Mouse (Mus musculus) myocyte (in vitro differentiated cells): ENCODE data around the gene Ccr1. TPM values are rescaled to one million over a fixed set of nuclear protein-coding genes. Genes with fewer than 3 reads are reported as not detected.
"Not testable (repeated sequence)": the region's sequence is repeated elsewhere in the genome, so short reads cannot be mapped to it uniquely, and the experiment has no call there.

Source experiments
- H3K27me3 ChIP-seq: one replicate; pipeline ENCODE4 v1.6.1; 2011; ENCODE audit not compliant: control insufficient read depth, insufficient read depth, insufficient read length
- H3K36me3 ChIP-seq: one replicate; pipeline ENCODE4 v1.6.1; 2011; ENCODE audit not compliant: control insufficient read depth, insufficient read depth
- H3K4me2 ChIP-seq: one replicate; pipeline ENCODE4 v1.6.1; 2011; ENCODE audit warnings: low read depth, control low read depth
- H3K4me3 ChIP-seq: one replicate; pipeline ENCODE4 v1.5.1; 2011; ENCODE audit warnings: mild to moderate bottlenecking, control low read depth, moderate library complexity
- H3K79me2 ChIP-seq: one replicate; pipeline ENCODE4 v1.6.1; 2011; ENCODE audit not compliant: control insufficient read depth, insufficient read depth
- H3ac ChIP-seq: one replicate; pipeline ENCODE4 v1.6.1; 2011; ENCODE audit not compliant: control insufficient read depth, insufficient read length
- CEBPB ChIP-seq: IDR thresholded peaks from 2 replicates; pipeline ENCODE4 v1.6.1; 2011; ENCODE audit warnings: mild to moderate bottlenecking, moderate library complexity; ENCODE audit not compliant: poor library complexity, insufficient read depth, severe bottlenecking
- MYOD1 ChIP-seq, 3 experiments: IDR thresholded peaks; one replicate each; pipeline ENCODE4 v1.6.1; 2011; ENCODE audit warnings: control low read depth in 2 of 3, low read depth in 2 of 3, mild to moderate bottlenecking in 2 of 3, moderate library complexity in 1 of 3; ENCODE audit not compliant: insufficient read length in 2 of 3, control insufficient read depth in 1 of 3
- POLR2A ChIP-seq: IDR thresholded peaks from one replicate; pipeline ENCODE4 v1.6.1; 2011; ENCODE audit warnings: low read depth, mild to moderate bottlenecking, control low read depth, moderate library complexity; ENCODE audit not compliant: insufficient read length
- POLR2AphosphoS2 ChIP-seq: IDR thresholded peaks from one replicate; pipeline ENCODE4 v1.6.1; 2011; ENCODE audit warnings: low read depth, control low read depth; ENCODE audit not compliant: insufficient read length
- SRF ChIP-seq: IDR thresholded peaks from one replicate; pipeline ENCODE4 v1.6.1; 2011; ENCODE audit warnings: low read depth; ENCODE audit not compliant: control insufficient read depth, insufficient read length
- TCF3 ChIP-seq: IDR thresholded peaks from one replicate; pipeline ENCODE4 v1.6.1; 2011; ENCODE audit warnings: low read depth, control low read depth; ENCODE audit not compliant: insufficient read length
- polyA plus RNA-seq: library from polyadenylated mRNA; unstranded; fragments of >200 nt; fragmentation: generic; extraction: Trizol; gene quantifications from one replicate; pipeline ENCODE4 v1.2.1, GENCODE M21; 2012; ENCODE audit warnings: missing spikeins

Gene Ccr1
- polyA plus RNA-seq, 1 experiment: not detected

DNA sequence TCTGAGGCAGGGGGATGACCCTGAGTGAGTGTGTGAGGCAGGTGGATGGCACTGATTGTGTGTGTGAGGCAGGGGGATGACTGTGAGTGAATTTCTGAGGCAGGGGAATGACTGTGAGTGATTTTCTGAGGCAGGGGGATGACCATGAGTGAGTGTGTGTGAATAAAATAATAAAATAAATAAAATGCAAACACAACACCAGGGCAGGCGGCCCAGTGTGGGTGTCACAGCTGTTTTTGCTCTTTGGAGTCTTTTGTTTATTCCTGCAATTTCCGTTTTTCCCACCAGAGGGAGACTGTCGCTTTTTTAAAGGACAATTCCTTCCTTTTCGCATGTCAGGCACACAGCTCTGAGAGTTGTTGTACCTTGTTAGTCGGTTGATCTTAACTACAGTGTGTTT is 42.5 kb downstream of the Ccr1 start:
- not testable (repeated sequence) for H3K79me2 ChIP-seq, H3ac ChIP-seq, H3K36me3 ChIP-seq, H3K27me3 ChIP-seq
- peak in 1 of 3 experiments; percentile 20 for TF ChIP-seq MYOD1 (IDR thresholded peaks at IDR 0.05; ENCODE audit: control insufficient read depth in 1 of 3, insufficient read length in 2 of 3, low read depth in 2 of 3)
- H3K4me2 ChIP-seq: peak overlapping the region; percentile 86
- peak overlapping the region; percentile 70 for H3K4me3 ChIP-seq

DNA sequence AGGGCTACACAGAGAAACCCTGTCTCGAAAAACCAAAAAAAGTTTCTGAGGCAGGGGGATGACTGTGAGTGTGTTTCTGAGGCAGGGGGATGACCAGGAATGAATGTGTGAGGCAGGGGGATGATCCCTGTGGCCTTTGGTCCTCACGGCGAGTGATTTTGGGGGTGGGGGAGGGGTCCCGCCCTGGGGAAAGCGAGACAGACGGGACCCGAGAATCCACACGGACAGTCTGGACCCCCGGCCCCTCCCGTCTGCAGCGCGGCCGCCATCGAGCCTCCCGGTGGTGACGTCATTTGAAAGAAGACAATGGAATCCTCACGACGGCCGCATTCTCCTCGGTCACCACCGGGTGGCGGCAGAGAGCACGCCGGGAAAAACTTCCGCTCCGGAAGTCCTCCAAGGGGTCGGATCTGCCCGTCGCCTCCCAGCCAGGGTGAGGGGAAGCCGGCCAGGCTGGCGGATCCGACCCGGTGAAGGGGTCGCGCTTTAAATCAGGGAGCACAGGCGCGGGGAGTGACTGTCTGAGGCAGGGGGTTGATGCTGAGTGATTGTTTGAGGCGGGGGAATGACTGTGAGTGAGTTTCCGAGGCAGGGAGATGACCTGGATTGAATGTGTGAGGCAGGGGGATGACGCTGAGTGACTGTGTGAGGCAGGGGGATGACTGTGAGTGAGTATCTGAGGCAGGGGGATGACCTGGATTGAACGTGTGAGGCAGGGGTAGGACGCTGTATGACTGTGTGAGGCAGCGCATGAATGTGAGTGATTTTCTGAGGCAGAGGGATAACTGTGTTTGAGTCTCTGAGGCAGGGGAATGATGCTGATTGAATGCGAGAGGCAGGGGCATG is 43.2 kb downstream of the Ccr1 start:
- Histone ChIP-seq H3K4me3 (peak overlapping the region; percentile 70), H3K36me3 (no peaks in the 10 kb centered on the region), H3K27me3 (no peaks in the 10 kb centered on the region), H3ac (peak overlapping the region; percentile 97), H3K4me2 (peak overlapping the region; percentile 86), H3K79me2 (no peaks in the 10 kb centered on the region)
- TF ChIP-seq POLR2A: peak; percentile 34
- TF ChIP-seq TCF3: no peak

DNA sequence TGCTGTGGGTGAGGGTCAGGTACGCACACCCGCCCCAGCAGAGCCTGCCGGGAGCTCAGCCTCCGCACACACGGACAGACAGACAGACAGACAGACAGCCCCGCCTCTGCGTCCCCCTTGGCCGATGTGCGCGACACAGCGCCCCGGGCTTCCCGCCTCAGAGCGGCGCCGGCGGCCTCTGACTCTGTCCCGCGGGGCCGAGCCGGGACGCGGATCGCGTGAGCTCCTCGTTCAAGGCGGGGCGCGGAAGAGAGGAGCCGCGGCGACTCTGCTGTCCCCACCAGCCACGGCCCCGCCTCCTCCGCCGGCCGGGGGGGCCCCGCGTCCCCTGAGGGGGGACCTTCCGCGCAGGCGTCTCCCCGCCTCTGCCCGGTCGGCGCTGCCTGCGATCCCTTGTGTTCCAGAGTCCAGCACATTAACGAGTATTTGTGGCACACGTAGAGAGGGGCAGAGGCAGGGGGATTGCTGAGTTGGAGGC is 43.9 kb downstream of the Ccr1 start:
- peak overlapping the region; percentile 70 for H3K4me3 ChIP-seq
- no peak for TF ChIP-seq SRF
- peak; percentile 44 for TF ChIP-seq POLR2AphosphoS2
- TF ChIP-seq MYOD1 (IDR thresholded peaks at IDR 0.05; ENCODE audit: control insufficient read depth in 1 of 3, insufficient read length in 2 of 3, low read depth in 2 of 3): no peak
- peak; percentile 85 for TF ChIP-seq POLR2A
- H3K79me2 ChIP-seq: no peaks in the 10 kb centered on the region
- H3K27me3 ChIP-seq: no peaks in the 10 kb centered on the region
- H3K4me2 ChIP-seq: peak overlapping the region; percentile 83
- no peaks in the 10 kb centered on the region for H3K36me3 ChIP-seq
- H3ac ChIP-seq: peak overlapping the region; percentile 97

DNA sequence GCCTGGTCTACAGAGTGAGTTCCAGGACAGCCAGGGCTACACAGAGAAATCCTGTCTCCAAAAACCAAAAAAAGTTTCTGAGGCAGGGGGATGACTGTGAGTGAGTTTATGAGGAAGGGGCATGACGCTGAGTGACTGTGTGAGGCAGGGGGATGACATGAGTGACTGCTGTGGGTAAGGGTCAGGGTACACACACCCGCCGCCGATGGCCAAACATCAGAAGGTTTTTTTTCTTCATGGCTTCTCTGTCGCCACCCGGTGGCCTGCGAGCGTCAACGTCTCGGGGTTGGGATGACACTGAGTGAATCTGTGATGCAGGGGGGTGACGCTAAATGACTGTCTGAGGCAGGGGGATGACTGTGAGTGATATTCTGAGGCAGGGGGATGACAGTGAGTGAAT is 44.5 kb downstream of the Ccr1 start:
- peak overlapping the region; percentile 70 for H3K4me3 ChIP-seq

DNA sequence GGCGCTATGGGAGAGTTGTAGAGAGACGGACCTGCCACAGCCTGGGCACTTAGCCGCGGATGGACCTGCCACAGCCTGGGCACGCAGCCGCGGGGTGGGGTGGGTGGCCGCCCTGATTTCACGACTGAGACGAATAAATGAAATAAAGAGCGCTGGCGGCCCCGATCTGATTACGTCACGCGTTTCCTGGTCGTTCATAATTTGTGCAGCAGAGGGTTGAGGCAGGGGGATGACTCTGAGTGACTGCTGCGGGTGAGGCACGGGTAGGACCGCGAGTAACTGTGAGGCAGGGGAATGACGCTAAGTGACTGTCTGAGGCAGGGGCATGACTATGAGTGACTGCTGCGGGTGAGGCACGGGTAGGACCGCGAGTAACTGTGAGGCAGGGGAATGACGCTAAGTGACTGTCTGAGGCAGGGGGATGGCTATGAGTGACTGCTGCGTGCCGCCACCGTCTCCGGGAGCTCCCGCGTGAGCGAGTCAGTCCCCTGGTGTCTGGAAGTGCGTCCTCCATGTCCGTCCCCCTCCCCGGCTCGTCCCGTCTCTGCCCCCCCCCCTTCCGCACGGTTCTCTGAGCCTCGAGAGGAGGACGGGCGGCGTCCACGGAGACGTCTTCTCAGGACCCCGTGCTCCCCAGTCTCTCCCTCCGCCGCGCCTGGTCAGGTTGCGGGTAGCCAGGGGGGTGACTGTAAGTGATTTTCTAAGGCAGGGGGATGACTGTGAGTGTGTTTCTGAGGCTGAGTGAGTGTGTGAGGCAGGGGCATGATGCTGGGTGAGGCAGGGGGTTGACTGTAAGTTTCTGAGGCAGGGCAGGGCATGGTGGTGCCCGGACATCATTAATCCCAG is 45.1 kb downstream of the Ccr1 start:
- no peaks in the 10 kb centered on the region for H3K27me3 ChIP-seq
- peak overlapping the region; percentile 83 for H3K4me2 ChIP-seq
- TF ChIP-seq POLR2A (peak; percentile 73), POLR2AphosphoS2 (peak; percentile 71), CEBPB (no peak)
- H3K4me3 ChIP-seq: peak overlapping the region; percentile 70
- H3K79me2 ChIP-seq: no peaks in the 10 kb centered on the region
- peak overlapping the region; percentile 97 for H3ac ChIP-seq
- no peaks in the 10 kb centered on the region for H3K36me3 ChIP-seq

More for the DNA sequence above, 44.5 kb downstream of the Ccr1 start:
- Histone ChIP-seq H3ac (peak overlapping the region; percentile 97), H3K4me2 (peak overlapping the region; percentile 83)
- not testable (repeated sequence) for H3K36me3 ChIP-seq, H3K79me2 ChIP-seq, H3K27me3 ChIP-seq
- peak; percentile 26 for TF ChIP-seq POLR2A

Other genes with a start within 250 kb of the Ccr1 start
- 0.52 TPM for gene Cxcr6, start 162.2 kb downstream of the Ccr1 start, polyA plus RNA-seq
- 8.7 TPM for gene Fyco1, start 116.8 kb downstream of the Ccr1 start, polyA plus RNA-seq
- gene Xcr1, start 106.7 kb downstream of the Ccr1 start, polyA plus RNA-seq: 0.04 TPM
- gene Ccr1l1, start 9.7 kb upstream of the Ccr1 start, polyA plus RNA-seq: not detected
- gene Ccr3, start 53.3 kb upstream of the Ccr1 start, polyA plus RNA-seq: not detected
- not detected for gene Ccr2, start 133.3 kb upstream of the Ccr1 start, polyA plus RNA-seq
- not detected for gene Ccr5, start 152.9 kb upstream of the Ccr1 start, polyA plus RNA-seq